Mouse (Mus musculus): ENCODE data around the gene Rab11a. TPM values are rescaled to one million over a fixed set of nuclear protein-coding genes. Genes with fewer than 3 reads are reported as not detected.
A peak's percentile ranks its signal among the peaks of the same experiment; 100 is the strongest.

The Rab11a gene
- 100 to 1,000 TPM; 265 to 274 TPM for total RNA-seq (2021)

DNA sequence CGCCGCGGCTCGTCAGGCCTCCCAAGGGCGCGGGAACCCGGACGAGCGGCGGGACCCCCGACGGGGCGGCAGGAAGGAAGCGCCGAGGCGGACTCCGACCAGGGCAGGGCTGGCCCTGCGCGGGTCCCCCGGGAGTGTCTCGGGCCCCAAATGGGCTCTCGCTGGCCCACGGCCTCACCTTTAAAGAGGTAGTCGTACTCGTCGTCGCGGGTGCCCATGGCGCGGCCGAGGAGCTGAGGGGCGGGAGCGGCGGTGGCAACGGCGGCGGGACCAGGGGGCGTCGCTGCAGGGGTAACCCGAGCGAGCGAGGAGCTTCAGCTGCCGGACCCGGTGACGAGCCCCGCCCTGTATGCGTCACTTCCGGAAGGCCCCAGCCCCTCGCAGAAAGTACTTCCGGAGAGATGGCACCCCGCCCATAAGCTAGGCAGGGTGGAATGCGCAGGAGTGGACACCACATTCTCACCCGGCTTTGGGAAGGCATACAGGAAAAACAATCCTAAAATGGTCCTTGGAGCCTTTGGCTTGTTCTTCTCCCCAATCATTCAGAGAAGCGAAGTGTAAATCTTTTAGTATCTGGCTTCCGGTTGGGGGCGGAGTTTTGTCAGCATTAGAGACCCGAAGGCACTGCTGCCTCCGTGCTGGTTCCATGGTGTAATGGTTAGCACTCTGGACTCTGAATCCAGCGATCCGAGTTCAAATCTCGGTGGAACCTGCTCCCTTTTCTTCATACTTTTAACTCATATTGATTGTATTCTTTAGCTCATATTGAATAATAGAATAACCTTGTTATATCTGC lies at the start of gene Rab11a:
TSS of gene Rab11a (minus strand) at position 353 of the 796 bp plus-strand sequence.
- intact Hi-C loops (cut with DNase I), result loop anchor here (2.0 kb wide), 2 partner anchors 73 to 397 kb away; partner anchors contain the start of genes Dennd4a and Dis3l
- peak; percentile 96 to 97 for DNase-seq (ENCODE audit: low spot score in 2 of 2)

DNA sequence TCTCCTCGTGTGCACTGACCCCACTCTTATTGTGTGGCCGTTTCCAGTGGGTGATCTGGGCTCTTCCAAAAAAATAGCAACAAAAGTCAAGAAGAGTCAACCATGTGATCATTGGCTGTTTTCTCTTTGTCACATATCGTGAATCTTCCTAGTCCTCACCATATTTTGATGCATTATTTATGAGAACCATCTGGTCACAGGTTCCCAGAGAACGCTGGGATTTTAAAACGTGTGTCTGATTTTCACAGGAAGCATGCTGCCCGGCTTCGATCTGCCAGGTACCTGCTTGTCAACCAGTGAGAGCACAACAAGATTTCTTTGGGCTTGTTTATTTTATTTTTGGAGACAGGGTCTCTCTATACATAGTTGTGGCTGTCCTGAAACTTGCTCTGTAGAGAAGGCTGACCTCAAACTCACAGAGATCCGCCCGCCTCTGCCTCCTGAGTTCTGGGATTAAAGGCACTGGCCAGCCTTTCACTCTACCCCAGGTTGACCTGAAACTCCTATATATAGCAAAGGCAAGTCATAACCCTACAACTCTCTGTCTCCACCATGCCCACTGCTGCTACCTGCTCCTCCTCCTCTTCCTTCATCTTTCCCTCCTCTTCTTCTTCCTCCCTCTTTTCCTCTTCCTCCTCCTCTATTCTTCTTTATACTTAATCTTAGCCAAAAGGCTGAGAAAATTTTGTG lies 48.8 kb upstream of the Rab11a start:
- intact Hi-C loops (cut with DNase I), result no loop called here
- DNase-seq (ENCODE audit: low spot score in 2 of 2), result peak in 1 of 2 experiments; percentile 48

DNA sequence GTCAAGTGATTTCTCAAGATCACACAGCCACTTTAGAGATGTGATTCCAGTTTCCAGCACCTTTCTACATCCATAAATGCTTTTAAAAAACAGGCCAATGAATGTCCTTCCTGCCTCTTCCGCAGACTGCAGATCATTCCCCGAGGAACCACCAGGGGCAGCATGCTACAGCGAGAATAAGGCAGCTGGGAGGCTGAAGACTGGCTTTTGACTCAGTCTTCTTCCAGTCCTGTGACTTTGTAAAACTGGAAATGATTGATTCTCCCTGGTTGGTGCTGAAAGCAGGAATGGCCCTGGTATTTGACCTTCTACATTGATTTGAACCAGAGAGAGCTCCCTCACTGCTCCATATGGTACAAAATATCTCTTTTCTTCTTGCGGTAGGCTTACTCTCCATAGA lies 47.3 kb upstream of the Rab11a start:
- intact Hi-C loops (cut with DNase I), result loop anchor here (1.0 to 5.0 kb wide), 2 partner anchors 28 to 177 kb away; partner anchors contain the start of gene Ints14
- peak in 1 of 2 experiments; percentile 37 for DNase-seq (ENCODE audit: low spot score in 2 of 2)

DNA sequence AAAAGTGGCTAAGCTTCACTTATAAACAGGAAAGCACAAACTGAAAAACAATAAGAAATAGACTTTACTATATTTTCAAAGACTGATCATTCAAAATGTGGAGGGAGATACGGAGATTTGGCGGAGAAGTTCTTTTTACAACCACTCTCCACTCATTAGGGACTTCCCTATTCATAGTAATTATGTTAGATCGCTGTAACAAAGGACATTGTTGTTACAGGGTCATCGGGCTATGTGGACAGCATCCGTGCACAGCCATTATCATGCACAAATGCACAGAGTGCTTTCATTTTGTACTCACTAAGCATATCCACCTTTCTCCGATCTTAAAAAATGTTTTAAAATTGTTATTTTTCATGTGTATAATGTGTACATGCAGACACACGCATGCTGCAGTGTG lies 46.0 kb upstream of the Rab11a start:
- intact Hi-C loops (cut with DNase I), result loop anchor here (5.0 kb wide), 1 partner anchor 179 kb away; the partner anchor contains the start of gene Ints14
- DNase-seq (ENCODE audit: low spot score in 2 of 2), result no peak

DNA sequence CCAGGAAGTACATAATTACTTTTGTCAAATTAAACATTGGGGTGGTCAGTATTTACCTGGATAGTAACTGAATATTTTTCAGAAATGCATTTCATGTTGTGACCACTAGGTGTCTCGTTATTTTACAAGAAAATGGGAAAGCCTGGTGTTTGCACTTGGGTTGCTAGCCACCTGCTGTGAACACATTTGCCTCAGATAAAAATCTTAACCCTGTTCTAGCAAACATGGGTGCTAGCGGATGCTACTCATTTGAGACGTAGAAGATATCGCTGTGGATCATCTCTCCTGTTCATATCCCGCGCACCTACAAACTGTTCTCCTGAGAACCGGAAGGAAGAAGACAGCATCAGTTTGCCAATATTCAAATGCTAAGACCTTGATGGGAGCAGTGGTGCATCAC lies 42.1 kb upstream of the Rab11a start:
- DNase-seq (ENCODE audit: low spot score in 2 of 2), result peak in 1 of 2 experiments; percentile 51
- intact Hi-C loops (cut with DNase I), result loop anchor here (5.0 kb wide), 1 partner anchor 183 kb away; the partner anchor contains the start of gene Ints14

DNA sequence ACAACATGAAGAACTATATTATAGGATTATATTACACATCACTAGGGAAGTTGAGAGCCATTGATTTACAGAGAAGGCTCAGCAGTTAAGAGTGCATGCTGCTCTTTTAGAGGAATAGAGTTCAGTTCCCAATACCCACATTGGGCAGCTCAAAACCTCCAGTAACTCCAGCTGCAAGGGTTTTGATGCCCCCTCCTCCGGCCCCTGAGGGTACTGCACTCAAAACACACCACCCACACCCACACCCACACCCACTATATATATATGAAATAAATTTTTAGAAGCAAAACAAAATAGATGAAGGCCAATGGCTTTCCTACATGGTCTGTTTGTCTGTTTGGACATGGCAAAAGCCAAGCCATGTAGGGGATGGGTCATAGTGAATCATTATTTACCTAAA lies 40.6 kb upstream of the Rab11a start:
- DNase-seq (ENCODE audit: low spot score in 2 of 2), result no peak
- intact Hi-C loops (cut with DNase I), result no loop called here

DNA sequence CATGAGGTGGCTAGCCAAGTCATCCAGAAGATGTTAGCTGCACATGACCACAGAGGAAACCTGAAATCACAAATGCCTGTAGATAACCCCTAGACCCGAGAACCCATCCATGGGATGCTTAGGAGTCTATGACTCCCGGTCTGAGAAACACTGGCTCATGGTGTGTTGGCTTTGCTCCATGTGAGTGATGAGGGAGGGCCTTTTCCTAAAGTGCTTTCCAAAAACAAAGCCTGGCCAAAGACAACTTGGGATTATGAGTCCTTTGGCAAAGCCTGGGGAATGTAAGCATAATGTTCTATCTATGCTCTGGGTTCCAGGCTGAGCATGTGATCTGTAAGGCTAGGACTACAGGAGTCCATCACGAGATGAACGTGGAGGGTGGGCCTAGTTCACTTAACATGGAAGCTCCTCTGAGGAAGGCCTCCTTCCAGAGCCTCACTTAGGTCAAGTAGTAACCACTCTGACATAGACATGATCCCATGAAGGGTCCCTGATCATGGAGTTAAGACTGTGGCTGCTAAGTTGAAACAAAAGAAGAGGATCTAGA lies 40.0 kb upstream of the Rab11a start:
- intact Hi-C loops (cut with DNase I), result no loop called here
- DNase-seq (ENCODE audit: low spot score in 2 of 2), result no peak

DNA sequence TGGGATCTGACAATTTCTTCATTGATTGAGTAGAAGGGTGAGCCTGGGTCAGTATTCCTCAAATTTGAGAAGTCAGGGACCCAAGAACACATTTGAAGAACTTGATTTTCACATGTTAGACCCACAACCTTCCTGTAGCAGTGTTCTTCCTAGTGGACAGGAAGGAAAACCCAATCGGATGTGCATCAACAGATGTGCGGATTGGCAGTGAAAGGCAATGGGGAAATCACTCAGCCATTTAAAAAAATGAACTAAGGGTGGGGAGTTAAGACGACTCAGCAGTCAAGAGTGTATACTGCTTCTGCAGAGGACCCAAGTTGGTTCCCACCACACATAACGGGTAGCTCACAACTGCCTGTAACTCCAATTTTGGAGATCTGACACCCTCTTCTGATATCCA lies 37.9 kb upstream of the Rab11a start:
- intact Hi-C loops (cut with DNase I), result no loop called here
- DNase-seq (ENCODE audit: low spot score in 2 of 2), result no peak

DNA sequence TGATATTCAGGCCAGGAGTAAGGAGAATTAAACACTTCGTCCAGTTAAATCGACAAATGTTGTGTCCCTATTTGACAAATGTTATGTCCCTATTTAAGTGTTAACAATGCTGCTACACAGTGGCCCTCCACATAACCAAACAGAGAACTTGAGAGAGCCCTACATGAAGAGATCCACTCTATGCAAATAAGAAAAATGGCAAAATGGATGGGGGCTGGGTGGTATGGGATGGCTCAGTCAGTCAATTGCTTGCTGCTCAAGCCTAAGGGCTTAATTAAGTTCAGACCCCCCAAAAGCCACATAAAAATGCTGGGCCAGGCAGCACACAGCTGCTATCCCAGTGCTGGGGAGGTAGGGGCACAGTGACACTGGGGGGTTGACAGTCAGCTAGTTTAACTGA lies 37.3 kb upstream of the Rab11a start:
- intact Hi-C loops (cut with DNase I), result loop anchor here (5.0 kb wide), 1 partner anchor 162 kb away; no protein-coding TSS in a partner anchor
- DNase-seq (ENCODE audit: low spot score in 2 of 2), result no peak

DNA sequence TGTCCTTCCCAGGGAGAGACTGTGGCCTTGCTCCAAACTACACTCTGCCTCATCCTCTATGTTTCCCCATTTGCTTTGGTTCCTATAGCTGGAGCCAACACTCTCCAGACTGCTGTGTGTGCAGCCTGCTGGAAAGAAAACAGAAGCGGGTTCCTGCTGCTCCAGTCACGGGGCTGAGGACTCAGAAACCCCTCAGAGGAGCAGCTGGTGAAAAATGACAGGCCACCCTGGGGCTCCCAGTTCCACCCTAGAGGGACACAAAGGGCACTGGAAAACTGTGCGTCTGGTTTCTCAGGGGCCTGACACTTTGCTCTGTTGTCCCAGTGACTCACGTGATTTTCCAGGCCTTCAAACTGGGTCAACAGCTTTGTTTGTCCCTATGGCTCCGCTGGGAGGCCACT lies 36.9 kb upstream of the Rab11a start:
- DNase-seq (ENCODE audit: low spot score in 2 of 2), result peak in 1 of 2 experiments; percentile 58
- intact Hi-C loops (cut with DNase I), result loop anchor here (5.0 kb wide), 1 partner anchor 163 kb away; no protein-coding TSS in a partner anchor

DNA sequence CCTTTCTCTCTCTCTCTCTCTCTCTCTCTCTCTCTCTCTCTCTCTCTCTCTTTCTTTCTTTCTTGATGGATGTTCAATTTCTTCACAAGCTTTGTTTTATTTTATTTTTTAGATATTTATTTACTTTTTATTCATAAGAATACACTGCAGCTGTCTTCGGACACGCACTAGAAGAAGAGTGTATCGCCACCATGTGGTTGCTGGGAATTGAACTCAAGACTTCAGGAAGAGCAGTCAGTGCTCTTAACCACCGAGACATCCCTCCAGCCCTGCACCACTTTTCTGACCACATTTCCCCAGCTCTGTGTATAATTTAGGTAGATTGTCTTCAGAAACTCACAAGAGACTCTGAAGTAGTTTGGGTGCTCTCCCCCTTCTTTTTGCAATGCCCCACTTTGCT lies 36.4 kb upstream of the Rab11a start:
- no peak for DNase-seq (ENCODE audit: low spot score in 2 of 2)
- intact Hi-C loops (cut with DNase I), result loop anchor here (5.0 kb wide), 1 partner anchor 163 kb away; no protein-coding TSS in a partner anchor

DNA sequence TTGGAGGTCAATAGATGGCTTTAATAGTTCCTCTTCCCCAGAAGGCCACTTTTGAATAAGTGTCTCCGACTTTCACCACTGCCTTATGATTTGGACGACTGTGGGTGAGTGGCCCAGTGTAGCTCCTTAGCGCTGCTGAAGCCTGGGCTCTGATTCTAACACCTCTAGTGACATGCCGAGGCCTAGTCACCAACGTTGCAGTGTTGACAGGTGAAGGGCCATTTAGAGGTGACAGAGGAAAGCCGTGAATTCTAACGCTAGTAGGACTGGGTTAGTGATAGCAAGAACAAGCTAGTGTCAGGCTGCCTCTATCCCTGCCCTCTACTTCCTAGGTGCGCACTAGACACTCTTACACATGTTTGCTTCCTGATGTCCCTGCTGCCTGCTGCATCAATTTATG lies 35.7 kb upstream of the Rab11a start:
- intact Hi-C loops (cut with DNase I), result loop anchor here (5.0 kb wide), 1 partner anchor 164 kb away; no protein-coding TSS in a partner anchor
- DNase-seq (ENCODE audit: low spot score in 2 of 2), result no peak

DNA sequence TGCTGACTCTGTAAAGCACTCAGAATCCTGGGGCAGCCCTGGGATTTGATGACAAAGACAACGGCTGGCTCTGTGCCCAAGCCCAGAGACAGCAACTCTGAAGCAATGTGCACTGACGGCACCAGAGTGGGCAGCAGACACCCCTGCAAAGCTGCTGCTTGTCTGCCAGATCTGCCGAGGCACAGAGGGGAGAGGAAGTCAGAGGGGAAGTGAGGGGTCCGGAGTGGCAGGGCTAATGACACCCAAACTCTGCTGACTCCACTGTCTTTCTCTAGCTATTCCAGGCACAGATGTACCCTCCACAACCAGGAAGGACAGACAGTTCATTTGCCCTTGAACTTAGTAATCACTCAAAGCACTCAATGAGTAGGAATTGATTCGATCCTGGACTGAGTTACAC lies 33.7 kb upstream of the Rab11a start:
- intact Hi-C loops (cut with DNase I), result loop anchor here (5.0 kb wide), 1 partner anchor 166 kb away; no protein-coding TSS in a partner anchor
- peak; percentile 51 to 72 for DNase-seq (ENCODE audit: low spot score in 2 of 2)

DNA sequence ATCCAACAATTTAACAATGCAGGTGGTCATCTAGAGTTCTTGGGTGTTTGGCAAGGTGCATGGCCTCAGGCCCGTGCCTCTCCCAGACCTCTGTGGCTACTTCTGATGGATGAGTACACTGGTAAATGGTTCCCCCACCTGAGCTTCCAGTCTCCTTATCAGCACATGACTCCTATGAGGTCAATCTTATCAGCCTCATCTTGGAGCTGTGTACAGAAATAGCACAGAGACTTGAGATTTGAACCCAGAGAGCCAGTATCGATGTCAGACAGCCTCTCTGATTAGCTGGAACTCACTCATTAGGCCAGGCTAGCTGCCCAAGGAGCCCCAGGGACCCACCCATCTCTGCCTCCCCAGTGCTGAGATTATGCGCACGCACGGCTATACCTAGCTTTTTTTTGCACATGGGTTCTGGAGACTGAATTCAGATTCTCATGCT lies 32.9 kb upstream of the Rab11a start:
- intact Hi-C loops (cut with DNase I), result loop anchor here (5.0 kb wide), 1 partner anchor 167 kb away; no protein-coding TSS in a partner anchor
- no peak for DNase-seq (ENCODE audit: low spot score in 2 of 2)

DNA sequence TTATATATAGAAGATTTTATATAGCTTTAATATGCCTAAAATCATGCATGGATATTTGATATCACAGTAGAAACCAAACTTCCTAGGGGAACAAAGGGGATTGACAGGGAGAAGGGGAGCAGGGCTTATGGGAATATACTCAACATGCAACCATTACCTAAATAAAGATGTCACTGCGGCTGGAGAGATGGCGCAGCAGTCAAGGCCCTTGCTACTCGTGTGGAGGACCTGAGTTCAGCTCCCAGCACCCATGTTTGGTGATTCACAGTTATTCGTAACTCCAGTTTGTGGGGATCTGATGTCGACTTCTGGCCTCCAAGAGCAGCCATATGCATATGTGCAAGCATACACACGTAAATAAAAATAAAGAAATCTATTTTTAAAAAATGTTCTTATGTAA lies 32.4 kb upstream of the Rab11a start:
- intact Hi-C loops (cut with DNase I), result loop anchor here (5.0 kb wide), 1 partner anchor 167 kb away; no protein-coding TSS in a partner anchor

DNA sequence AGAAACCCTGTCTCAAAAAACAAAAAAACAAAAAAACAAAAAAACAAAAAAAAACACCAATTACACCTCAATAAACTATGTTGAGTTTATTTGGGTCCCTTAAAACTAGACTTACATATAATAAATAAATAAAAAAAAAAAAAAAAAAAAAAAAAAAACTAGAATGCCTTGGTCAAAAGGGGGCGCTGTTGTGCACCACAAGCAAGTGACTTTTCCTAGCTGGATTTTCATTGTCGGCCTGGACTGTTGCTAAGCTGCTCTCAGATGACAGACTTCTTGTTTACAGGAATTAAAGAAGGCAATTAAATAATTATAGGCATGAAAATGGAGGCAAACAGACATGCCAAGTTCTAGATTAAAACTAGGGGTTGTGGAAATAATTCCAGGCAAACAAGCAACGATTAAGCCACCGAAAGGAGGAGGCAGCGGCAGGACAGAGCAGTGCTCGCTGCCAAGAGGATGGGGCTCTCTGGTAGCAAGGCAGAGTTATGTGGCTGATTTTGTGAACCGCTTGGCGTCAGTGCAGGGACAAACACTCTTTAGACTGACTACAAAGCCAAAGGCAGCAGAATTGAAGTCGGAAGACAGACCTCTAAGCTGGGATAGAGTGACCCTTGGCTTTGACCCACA lies 31.6 kb upstream of the Rab11a start:
- peak in 1 of 2 experiments; percentile 28 for DNase-seq (ENCODE audit: low spot score in 2 of 2)
- intact Hi-C loops (cut with DNase I), result no loop called here

More for the DNA sequence above, 32.4 kb upstream of the Rab11a start:
- DNase-seq (ENCODE audit: low spot score in 2 of 2), result no peak

DNA sequence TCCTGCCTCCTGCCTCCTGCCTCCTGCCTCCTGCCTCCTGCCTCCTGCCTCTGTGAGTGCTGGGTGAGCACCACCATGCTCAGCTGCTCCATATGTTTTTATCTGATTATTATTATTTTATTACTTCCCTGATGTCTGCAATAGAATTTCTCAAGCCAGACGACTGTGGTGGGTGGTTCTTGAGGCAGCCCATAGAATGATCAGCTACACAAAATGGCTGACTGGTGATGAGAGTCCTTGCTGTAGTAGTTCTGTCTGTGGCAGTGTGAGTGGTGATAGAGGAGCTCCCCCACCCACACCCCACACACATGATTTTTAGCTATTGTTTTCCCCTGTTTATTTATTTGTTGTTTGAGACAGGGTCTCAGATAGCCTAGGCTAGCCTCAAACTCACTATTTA lies 30.2 kb upstream of the Rab11a start:
- intact Hi-C loops (cut with DNase I), result no loop called here
- no peak for DNase-seq (ENCODE audit: low spot score in 2 of 2)

DNA sequence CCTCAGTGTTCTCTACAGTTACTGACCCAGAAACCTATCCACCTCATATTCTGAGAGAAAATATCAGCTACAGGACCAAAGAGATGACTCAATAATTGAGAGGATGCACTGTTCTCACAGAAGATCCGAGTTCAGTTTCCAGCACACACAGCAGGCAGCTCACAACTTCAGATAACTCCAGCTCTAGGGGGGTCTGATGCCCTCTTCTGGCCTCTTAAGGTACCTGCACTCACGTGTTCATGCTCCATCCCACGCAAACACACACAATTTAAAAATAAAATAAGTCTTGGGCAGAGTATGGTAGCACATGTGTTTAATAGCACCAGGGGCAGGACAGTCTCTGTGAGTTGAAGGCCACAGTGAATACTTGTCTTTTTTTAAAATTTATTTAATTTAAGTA lies 28.6 kb upstream of the Rab11a start:
- intact Hi-C loops (cut with DNase I), result no loop called here
- DNase-seq (ENCODE audit: low spot score in 2 of 2), result no peak

DNA sequence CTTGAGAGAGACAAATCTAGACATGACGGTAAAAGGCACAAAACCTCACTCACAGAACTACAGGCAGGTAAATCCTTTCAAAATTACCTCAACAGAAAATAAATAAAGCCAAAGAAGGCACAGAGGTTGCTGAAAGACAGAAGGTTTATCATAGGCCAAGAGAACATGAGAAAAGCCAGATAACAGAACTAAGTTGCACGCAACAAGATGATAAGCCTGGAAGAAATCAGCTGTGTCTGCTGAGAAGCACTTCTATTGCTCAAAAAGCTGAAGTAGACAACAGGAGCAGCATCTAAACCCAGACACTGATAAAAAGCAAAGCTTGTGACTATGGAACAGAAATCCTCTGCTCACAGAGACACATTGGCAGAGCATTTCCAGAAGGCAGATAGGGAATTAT lies 27.3 kb upstream of the Rab11a start:
- intact Hi-C loops (cut with DNase I), result no loop called here

More for the DNA sequence above, 27.3 kb upstream of the Rab11a start:
- no peak for DNase-seq (ENCODE audit: low spot score in 2 of 2)
